Mouse (Mus musculus): ENCODE data around the gene Nrn1l.

- TF ChIP-seq CTCF (IDR thresholded peaks at IDR 0.05; ENCODE audit: extremely low read depth, insufficient read depth, low read length): peak; percentile 69
- TF ChIP-seq POLR2A (IDR thresholded peaks at IDR 0.05; ENCODE audit: extremely low read depth, insufficient read depth, low read length): 0 out of 2 replicates have a peak, but pooled peaks have one; percentile 9
Observed at GRCm38 (mm10) chr8:105892432-105892831, 935 bp upstream of the Nrn1l start.

All from cortical plate, adult 2 months (tissue).